Mouse (Mus musculus): Measurements from ENCODE around the gene Irak3.

- TF ChIP-seq CTCF (conservative IDR thresholded peaks at IDR 0.05; ENCODE audit: low read length) = no peak
- TF ChIP-seq NANOG (IDR thresholded peaks at IDR 0.05; ENCODE audit: borderline replicate concordance, low read length) = no peak
Measured at GRCm38 (mm10) chr10:120165793-120166503, 36.0 kb downstream of the Irak3 start.
